Mouse (Mus musculus) liver, embryonic 16.5 days (tissue): Measurements from ENCODE around the gene Bpifb4. TPM values are rescaled to one million over a fixed set of nuclear protein-coding genes. Genes with fewer than 3 reads are reported as not detected.

Source experiments
- ATAC-seq: fragments of 200-750 bp; cut with Nextera tagmentation; 2 replicates; pipeline ENCODE4 v1.8.0; 2017; ENCODE audit warnings: low read depth, mild to moderate bottlenecking, moderate number of reproducible peaks, moderate library complexity
- H3K27ac ChIP-seq: fragments of 300-500 bp; sonication (generic); 2 replicates; pipeline ENCODE4 v1.5.1; 2014; ENCODE audit warnings: mild to moderate bottlenecking, low read length
- H3K27me3 ChIP-seq: fragments of 300-500 bp; sonication (generic); 2 replicates; pipeline ENCODE4 v1.6.1; 2014; ENCODE audit warnings: low read depth, low read length, mixed read lengths; ENCODE audit not compliant: control insufficient read depth, insufficient read depth
- H3K36me3 ChIP-seq: fragments of 300-500 bp; sonication (generic); 2 replicates; pipeline ENCODE4 v1.6.1; 2014; ENCODE audit warnings: mild to moderate bottlenecking; ENCODE audit not compliant: control insufficient read depth, insufficient read depth
- H3K4me1 ChIP-seq: fragments of 300-500 bp; sonication (generic); 2 replicates; pipeline ENCODE4 v1.6.1; 2014; ENCODE audit warnings: low read depth, low read length, mixed read lengths; ENCODE audit not compliant: control insufficient read depth
- H3K4me2 ChIP-seq: fragments of 300-500 bp; sonication (generic); 2 replicates; pipeline ENCODE4 v1.6.1; 2014; ENCODE audit warnings: low read depth, low read length, mixed read lengths
- H3K4me3 ChIP-seq: fragments of 300-500 bp; sonication (generic); 2 replicates; pipeline ENCODE4 v1.5.1; 2014; ENCODE audit warnings: low read depth, mild to moderate bottlenecking, low read length
- H3K9ac ChIP-seq: fragments of 300-500 bp; sonication (generic); 2 replicates; pipeline ENCODE4 v1.6.1; 2014; ENCODE audit warnings: low read depth, low read length
- H3K9me3 ChIP-seq: fragments of 300-500 bp; sonication (generic); replicated peaks from 2 replicates; pipeline ENCODE4 v1.6.1; 2016; ENCODE audit warnings: low read length; ENCODE audit not compliant: control insufficient read depth
- WGBS: fragments of 180-500 bp; shearing (Covaris S2); extraction: QIAGEN DNeasy Blood & Tissue Kit; methylation state at CpG from one replicate; pipeline ENCODE4 v1.1.7; 2014; ENCODE audit not compliant: insufficient replicate concordance; 5-methylcytosine and 5-hydroxymethylcytosine counted together
- polyA plus RNA-seq: library from polyadenylated mRNA; unstranded; fragments of >200 nt; fragmentation: Nextera tagmentation; extraction: Ambion mirVana; gene quantifications from 2 replicates; pipeline ENCODE4 v1.2.1, GENCODE M21; 2015

Gene Bpifb4
- 0.09 TPM in 1 of 2 replicates, not detected in the other for polyA plus RNA-seq

DNA sequence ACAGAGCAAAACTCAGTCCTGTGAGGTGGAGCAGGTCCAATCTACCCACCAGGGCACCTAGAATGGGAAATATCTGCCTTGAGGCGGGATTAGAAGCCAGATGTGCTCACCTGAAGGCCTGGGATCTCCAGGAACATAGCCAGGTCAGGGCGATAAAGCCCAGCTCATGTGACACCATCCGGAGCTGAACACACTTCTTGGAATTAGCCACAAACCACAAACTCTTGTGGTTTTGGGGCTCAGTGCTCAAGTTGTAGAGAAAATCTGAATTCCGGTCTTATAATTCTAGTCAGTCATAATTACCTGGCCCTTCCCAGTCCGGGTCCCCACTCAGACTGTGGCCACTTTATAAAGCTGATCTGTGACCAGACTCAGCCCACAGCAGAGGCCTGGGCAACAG, at the start of gene Bpifb4:
Gene Bpifb4, plus strand, starts transcription at position 370 of the 400 bp plus-strand sequence.
- H3K9ac ChIP-seq, result no peak within 1 kb of the TSS
- no peaks in the 10 kb centered on the region for H3K9me3 ChIP-seq
- no peaks in the 10 kb centered on the region for H3K27me3 ChIP-seq
- H3K4me2 ChIP-seq, result no peak within 1 kb of the TSS
- no peaks in the 10 kb centered on the region for H3K36me3 ChIP-seq
- H3K4me3 ChIP-seq, result no peak within 1 kb of the TSS
- no peaks in the 10 kb centered on the region for H3K4me1 ChIP-seq
- H3K27ac ChIP-seq, result no peak within 1 kb of the TSS
- WGBS, result 22% methylated on average over 5 of the region's 5 CpGs
- ATAC-seq, result no peak

DNA sequence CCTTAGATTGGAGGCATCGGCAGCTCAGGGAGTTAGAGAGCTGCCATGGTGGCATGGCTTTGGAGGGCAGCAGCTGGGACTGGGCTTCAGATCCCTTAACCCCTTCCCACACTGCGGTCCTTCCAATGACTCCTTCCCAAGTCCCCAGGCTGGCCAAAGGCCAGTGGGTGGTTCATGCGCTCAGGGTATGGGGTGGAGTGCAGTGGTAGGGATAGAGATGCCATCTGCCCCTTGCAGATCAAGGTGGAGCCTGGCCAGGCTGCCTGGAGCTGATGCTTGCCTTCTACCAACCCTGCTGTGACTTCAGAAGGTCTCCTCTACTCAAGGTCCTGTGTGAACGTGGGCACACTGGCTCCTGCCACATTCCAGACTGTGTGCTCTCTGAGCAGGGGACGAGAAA, 38.9 kb upstream of the Bpifb4 start:
- H3K4me3 ChIP-seq, result no peak overlapping the region
- no peak overlapping the region for H3K4me2 ChIP-seq
- H3K4me1 ChIP-seq, result no peaks in the 10 kb centered on the region
- no peak overlapping the region for H3K27ac ChIP-seq
- no peaks in the 10 kb centered on the region for H3K27me3 ChIP-seq
- H3K9me3 ChIP-seq, result no peaks in the 10 kb centered on the region
- no peak overlapping the region for H3K9ac ChIP-seq
- H3K36me3 ChIP-seq, result no peaks in the 10 kb centered on the region
- ATAC-seq, result no peak
- WGBS, result 65% methylated on average over 5 of the region's 5 CpGs

DNA sequence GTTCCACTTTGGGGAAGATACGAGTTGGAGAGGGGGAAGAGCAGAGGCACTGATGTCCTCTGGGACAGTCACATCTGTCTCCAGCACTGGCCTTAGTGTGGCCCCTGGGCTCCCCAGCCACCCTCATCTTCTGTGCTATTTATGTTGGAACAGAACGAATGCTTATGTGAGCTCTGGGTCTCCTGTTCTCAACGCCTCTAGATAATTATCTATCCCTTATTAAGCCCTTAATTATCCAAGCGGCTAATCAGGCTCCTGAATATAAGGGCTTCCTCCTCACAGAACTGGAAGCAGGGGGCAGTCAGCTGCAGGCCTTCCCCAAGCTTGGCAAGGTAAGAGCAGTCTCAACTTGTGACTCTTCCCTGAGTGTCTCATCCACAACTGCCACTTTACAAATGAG, 37.9 kb upstream of the Bpifb4 start, which contains the start of gene Bpifb6:
Gene Bpifb6, plus strand, starts transcription at position 301 of the 400 bp plus-strand sequence.
- H3K36me3 ChIP-seq, result no peaks in the 10 kb centered on the region
- no peak for ATAC-seq
- 45% methylated on average over 4 of the region's 4 CpGs for WGBS

DNA sequence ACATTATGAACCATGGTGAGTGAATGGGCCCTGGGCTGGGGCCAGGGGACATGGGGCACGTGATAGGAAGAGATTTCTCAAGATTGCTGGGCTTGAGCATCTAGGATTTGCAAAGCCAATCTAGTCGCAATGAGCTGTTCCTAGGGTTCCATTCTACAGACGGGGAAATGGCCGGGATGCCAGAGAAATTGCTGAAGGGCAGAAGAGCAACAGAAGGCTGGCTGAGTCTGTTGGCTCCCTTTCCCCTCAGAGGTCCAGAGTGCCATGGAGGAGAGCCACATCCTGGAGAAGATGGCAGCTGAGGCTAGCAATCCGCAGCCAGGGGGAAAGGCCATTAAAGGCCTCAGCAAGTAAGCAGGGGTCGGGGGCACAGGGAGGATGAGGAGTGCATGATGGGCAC, 35.3 kb upstream of the Bpifb4 start:
- WGBS, result 52% methylated on average over 6 of the region's 6 CpGs
- no peaks in the 10 kb centered on the region for H3K9me3 ChIP-seq
- no peak overlapping the region for H3K4me3 ChIP-seq
- H3K4me2 ChIP-seq, result no peak overlapping the region
- H3K9ac ChIP-seq, result no peak overlapping the region
- H3K4me1 ChIP-seq, result no peaks in the 10 kb centered on the region
- H3K36me3 ChIP-seq, result no peaks in the 10 kb centered on the region
- H3K27ac ChIP-seq, result no peak overlapping the region
- no peaks in the 10 kb centered on the region for H3K27me3 ChIP-seq
- ATAC-seq, result no peak

More for the DNA sequence above, 37.9 kb upstream of the Bpifb4 start, which contains the start of gene Bpifb6:
- Histone ChIP-seq H3K27me3 (no peaks in the 10 kb centered on the region), H3K9ac (no peak within 1 kb of the TSS), H3K27ac (no peak within 1 kb of the TSS), H3K4me2 (no peak within 1 kb of the TSS), H3K4me3 (no peak within 1 kb of the TSS), H3K9me3 (no peaks in the 10 kb centered on the region), H3K4me1 (no peaks in the 10 kb centered on the region)

DNA sequence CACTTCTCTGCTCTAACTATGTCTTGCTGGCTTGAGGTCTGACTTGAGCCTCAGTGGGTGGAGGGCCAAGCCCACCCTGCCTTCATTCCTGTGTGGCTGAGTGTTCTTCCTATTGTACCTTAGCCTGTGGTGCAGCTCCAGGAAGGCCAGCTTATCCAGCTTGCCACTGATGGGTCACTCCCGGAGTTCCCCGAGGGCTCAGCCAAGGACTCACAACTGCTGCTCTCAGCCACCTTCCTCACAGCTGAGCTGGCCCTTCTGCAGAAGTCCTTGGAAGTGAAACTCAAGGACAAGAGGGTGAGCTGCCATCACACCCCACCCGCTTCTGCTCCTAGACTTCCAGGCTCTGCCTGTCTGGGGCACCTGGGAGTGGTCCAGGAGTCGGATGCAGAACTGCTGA, 31.4 kb upstream of the Bpifb4 start:
- H3K4me1 ChIP-seq, result no peaks in the 10 kb centered on the region

DNA sequence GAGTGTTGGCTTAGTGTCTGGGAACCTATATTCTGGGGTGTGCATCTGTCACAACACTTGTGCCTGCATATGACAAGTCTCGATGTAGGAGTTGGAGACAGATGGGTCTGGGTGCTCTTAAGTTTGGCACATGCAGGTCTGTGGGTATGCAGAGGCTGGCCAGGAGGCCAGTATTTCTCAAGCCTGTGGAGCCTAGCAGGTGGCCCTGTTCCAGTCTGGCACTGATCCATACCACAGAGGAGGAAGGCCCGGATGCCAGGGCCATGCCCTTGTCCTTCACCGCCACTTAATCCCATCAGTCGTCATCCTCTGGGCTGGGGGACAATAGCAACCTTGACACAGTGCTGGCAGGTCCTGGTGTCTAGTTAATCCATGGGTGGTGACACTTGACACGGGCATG, 23.9 kb upstream of the Bpifb4 start:
- no peaks in the 10 kb centered on the region for H3K9me3 ChIP-seq
- no peaks in the 10 kb centered on the region for H3K4me1 ChIP-seq
- no peaks in the 10 kb centered on the region for H3K36me3 ChIP-seq
- ATAC-seq, result no peak
- no peak overlapping the region for H3K9ac ChIP-seq
- H3K27ac ChIP-seq, result no peak overlapping the region
- no peak overlapping the region for H3K4me3 ChIP-seq
- no peak overlapping the region for H3K4me2 ChIP-seq
- WGBS, result 49% methylated on average over 5 of the region's 5 CpGs
- no peaks in the 10 kb centered on the region for H3K27me3 ChIP-seq

More for the DNA sequence above, 31.4 kb upstream of the Bpifb4 start:
- H3K9me3 ChIP-seq, result no peaks in the 10 kb centered on the region
- no peak for ATAC-seq
- no peak overlapping the region for H3K27ac ChIP-seq
- H3K4me3 ChIP-seq, result no peak overlapping the region
- 59% methylated on average over 4 of the region's 4 CpGs for WGBS
- no peak overlapping the region for H3K9ac ChIP-seq
- no peaks in the 10 kb centered on the region for H3K36me3 ChIP-seq
- no peak overlapping the region for H3K4me2 ChIP-seq
- no peaks in the 10 kb centered on the region for H3K27me3 ChIP-seq

DNA sequence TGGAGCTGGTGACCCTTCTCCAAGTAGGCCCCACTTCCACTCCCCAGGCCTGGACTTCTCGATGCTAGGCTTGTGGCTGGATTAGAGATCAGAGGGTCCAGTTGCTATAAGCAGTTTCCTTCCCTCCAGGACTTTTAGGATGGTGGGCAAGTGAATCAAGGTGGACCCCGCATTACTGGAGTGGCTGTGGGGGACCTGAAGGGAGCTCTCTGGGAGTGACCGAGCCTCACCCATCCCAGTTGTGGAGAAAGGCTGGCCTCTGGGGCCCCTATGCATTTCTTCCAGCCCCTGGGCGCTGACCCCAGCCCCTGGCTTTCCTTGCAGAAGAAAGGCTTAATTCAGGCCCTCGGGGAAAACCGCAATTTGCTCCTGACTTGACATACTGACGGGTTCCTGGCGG, 20.1 kb upstream of the Bpifb4 start, which contains the start of gene Bpifb3:
Gene Bpifb3, plus strand, starts transcription at position 301 of the 400 bp plus-strand sequence.
- H3K9me3 ChIP-seq, result no peaks in the 10 kb centered on the region
- 60% methylated on average over 8 of the region's 8 CpGs for WGBS
- H3K27ac ChIP-seq, result no peak within 1 kb of the TSS
- no peak within 1 kb of the TSS for H3K4me2 ChIP-seq
- H3K36me3 ChIP-seq, result no peaks in the 10 kb centered on the region
- no peak within 1 kb of the TSS for H3K4me3 ChIP-seq
- H3K9ac ChIP-seq, result no peak within 1 kb of the TSS
- no peaks in the 10 kb centered on the region for H3K4me1 ChIP-seq
- no peaks in the 10 kb centered on the region for H3K27me3 ChIP-seq
- ATAC-seq, result no peak

DNA sequence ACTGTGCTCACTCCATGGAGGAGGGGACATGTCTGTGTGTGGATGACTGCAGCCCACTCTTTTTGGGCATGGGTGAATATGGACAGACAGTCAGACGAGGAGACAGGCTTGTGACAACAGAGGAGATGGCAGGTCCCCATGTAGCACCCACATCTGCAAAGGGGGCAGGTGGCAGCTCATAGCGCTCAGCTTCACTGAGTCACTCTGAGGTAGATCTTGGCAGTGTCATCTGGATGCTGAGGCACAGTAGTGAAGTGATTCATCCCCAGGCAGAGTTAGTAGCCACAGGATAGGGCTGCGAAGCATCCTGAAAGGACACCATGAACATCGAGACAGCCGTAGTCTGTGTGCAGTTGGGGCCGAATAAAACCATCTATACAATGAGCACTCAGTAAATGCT, 16.8 kb upstream of the Bpifb4 start:
- Histone ChIP-seq H3K4me3 (no peak overlapping the region), H3K9me3 (no peaks in the 10 kb centered on the region), H3K4me1 (no peaks in the 10 kb centered on the region), H3K4me2 (no peak overlapping the region), H3K27ac (no peak overlapping the region), H3K9ac (no peak overlapping the region), H3K36me3 (no peaks in the 10 kb centered on the region), H3K27me3 (no peaks in the 10 kb centered on the region)
- WGBS, result 63% methylated on average over 6 of the region's 6 CpGs
- no peak for ATAC-seq

DNA sequence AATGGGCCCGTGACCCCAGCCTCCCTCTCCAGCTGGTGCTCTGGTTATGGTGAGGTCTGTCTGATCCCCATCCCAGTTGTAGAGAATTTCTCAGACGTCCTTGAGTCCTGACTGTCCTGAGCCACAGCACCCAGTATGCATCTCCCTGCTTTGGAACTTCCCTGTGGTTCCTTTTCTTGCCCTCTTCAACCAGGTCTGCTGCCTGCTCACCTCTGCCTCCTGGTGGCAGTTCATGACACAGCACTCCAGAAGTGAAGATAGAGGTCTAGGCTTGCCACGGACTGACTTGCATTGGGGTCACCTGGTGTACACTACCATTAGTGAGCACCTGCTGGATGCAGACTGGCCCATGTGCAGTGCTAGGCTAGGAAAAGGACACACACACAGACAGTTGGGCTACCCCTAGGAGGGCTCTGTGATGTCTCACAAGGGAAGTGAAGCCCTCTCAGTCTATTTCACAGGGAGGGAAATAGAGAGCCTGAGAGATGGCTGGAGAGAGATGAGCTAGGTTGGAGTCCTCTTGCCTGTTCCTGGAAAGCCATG, 8.1 kb upstream of the Bpifb4 start:
- Histone ChIP-seq H3K36me3 (no peaks in the 10 kb centered on the region), H3K4me2 (no peak overlapping the region), H3K27ac (no peak overlapping the region), H3K27me3 (no peaks in the 10 kb centered on the region), H3K4me3 (no peak overlapping the region), H3K9me3 (no peaks in the 10 kb centered on the region), H3K9ac (no peak overlapping the region), H3K4me1 (no peaks in the 10 kb centered on the region)
- no peak for ATAC-seq
- WGBS, result 29% methylated on average over 3 of the region's 3 CpGs
